Mouse (Mus musculus): ENCODE results near the gene Banf2. TPM values are rescaled to one million over a fixed set of nuclear protein-coding genes. Genes with fewer than 3 reads are reported as not detected.

Gene Banf2
- total RNA-seq, 2 experiments from 2014 or later: not detected

DNA sequence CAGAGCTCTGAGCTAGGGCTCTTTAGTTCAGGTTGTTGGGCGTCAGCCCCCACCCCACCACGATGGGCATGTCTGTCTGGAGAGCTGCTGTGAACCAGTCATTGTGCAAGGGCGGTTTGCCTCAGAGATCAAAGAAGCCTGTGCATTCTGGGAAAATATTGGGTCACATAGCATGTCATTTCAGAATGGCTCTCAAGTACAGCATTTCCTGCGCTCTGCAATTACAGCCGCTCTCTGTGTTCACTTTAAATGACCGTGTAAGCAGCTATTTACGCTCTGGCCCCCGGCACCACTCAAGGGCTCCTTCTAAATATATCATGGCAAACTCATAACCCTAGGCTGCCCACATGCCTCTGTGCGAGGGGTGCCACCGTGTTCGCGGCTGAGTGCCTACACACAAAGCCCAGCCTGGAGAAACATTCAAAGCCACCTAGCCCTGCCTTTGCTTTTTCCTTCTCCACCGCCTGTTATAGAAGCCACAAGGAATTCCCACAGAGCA lies 68.7 kb downstream of the Banf2 start:
- DNase-seq (ENCODE audit: low spot score): no peak

DNA sequence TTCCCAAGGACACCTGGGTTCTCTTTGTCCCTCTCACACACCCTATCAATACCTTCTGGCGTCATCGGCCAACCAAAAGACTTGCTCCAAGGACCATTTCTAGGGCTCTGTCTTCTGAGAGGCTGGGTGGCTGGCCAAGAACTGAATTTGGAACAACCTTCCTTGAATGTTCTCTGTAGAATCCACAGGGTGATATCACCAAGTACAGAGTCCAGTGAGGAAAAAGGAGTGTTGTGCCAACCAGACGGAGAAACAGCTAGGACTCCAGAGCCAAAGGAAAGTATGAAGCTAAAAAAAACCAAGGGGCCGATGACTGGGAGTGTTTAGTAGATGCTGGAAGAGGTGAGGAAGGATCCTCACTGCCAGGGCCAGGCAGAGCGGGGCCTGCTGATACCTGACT lies 74.5 kb downstream of the Banf2 start:
- peak; percentile 34 for DNase-seq (ENCODE audit: low spot score)

DNA sequence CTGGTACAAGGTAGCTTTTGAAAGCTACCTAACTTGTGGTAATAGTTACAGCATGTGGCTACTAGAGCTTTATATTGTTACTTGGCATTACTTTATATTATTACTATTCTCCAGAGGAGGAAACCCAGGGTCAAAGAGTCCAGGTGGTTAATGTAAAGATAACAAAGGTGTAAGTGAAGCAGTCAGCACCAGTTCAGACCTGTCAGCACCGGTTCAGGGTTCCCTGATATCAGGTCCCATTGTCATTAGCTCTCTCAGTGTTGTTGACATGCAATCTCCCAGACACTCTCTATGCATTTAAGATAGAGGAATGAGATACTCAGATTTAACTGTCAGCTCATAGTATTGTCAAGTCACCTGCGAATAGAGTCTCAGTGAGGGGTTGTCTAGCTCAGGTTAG lies 75.0 kb downstream of the Banf2 start:
- no peak for DNase-seq (ENCODE audit: low spot score)

DNA sequence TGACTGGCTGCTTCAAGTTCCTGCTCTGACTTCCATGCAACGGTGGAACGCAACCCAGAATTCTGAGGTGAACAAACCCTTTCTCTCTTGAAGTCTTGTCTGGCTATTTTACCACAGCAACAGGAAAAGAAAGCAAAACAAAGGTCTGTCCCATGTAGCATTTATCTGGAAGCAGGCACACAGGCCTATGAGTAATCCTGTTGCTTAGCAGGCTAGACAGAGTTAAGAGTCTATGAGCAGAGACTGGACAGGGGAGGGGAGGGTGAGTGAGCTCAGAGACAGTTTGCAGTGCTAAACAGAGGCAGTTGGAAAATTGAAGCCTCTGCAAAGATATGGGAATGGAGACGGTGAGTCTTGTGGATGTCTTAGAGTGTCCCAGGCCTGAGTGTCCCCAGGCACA lies 75.5 kb downstream of the Banf2 start:
- no peak for DNase-seq (ENCODE audit: low spot score)

DNA sequence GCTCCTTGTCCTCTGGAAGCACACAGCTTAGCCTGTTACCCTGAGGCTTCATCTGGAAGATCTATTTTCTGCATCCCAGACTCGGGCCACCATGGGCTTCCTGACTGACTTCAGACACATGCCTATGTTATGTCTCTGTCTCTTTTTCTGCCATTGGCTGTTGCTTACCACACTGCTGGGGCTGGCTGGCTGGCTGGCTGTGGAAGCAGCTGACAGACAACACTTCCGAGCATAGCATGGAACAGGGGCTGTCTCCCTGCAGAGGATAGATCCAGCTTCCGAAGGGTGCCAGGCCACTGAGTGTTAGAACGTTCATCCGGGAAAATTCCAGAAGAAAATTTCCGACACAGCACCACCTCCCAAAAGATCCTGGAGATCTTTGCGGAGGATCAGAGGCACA lies 79.1 kb downstream of the Banf2 start:
- DNase-seq (ENCODE audit: low spot score): no peak

DNA sequence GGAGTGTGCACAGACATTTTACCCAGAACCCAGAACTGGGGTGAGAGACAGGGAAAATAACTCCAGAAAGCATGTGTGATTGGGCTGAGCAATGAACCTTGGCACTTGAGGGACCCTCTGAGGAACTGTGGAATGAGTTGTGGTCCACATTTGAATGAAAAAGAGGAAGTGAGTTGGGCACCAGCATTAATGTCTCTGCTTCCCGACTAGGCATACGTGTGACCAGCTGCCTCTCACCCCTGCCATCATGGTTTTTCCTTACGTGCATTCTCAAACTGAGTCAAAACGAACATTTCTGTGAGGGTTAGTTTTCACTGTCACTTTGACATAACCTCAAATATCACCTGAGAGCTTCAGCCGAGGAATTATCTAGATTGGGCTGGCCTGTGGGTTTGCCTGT lies 79.8 kb downstream of the Banf2 start:
- DNase-seq (ENCODE audit: low spot score): no peak

DNA sequence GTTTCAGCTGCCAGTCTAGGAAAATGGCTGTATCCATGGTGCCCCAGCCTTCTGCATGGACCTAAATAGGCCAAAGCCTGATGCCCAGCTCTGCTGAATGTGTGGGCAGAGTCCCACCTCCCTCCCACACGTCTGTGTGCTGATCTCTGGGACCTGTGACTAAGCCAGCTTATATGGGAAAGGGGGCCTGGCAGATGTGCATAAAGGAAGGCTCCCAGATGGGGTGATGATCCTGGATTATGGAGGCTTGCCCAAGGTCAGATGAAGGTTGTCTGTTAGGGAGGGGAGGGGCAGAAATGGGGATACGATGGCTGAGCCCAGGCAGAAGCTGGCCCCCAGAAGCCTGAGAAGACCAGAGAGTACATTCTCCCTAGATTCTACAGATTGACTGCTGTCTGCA lies 85.2 kb downstream of the Banf2 start:
- no peak for DNase-seq (ENCODE audit: low spot score)

DNA sequence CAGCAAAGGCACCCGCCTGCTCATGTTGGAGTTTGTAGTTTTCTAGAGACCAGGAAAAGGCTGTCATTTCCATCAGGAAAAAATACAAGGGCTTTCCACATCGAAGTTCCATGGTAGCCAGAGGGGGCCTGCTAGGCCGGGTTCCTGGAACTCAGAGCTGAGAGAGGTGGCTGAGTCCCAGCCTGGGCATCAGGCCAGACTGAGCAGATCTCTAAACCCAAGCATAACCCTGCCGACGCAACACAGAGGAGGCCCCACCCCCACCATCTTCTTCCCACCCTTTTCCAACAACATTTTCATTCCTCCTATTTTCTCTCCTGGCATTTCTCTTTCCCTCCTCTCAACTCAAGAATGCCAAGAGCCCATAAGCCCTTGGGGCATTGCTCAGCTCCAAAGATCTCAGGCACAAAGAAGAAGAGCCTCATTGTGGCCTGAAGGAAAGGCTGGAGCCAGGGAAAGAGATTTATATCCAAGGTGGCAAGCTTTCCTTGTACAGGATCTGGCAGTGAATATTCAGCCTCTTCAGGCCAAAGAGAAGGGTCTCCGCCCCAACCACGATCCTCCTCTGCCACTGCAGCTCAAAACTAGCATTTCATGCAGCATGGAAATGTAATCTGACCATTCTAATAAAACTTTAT lies 87.4 kb downstream of the Banf2 start:
- DNase-seq (ENCODE audit: low spot score): peak; percentile 64

DNA sequence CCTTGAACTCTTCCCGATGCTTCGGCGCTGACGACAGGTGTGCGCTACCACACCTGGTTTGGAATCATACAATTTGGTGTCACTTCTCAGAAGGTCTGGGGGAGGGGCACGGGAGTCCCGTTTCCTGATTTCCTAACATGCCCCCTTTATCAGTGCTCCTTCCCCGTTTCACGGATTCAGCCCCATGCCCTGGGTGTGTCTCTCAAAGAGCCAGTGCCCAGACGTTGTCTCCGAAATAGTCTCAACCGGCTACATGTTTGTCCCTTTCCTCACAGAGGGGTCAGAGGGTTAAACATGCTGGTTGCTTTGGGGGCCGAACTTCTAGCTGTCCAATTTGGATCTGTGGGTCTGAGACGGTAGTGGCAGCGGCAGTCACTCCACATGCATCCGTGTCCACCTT lies 89.2 kb downstream of the Banf2 start:
- DNase-seq (ENCODE audit: low spot score): no peak

Other genes with a start within 250 kb of the Banf2 start
- not detected for gene Bfsp1, start 169.9 kb upstream of the Banf2 start, total RNA-seq (2021)
- gene Dstn, start 117.7 kb upstream of the Banf2 start, total RNA-seq (2021): 10 to 100 TPM; 22.0 to 27.3 TPM
- gene Rrbp1, start 21.8 kb upstream of the Banf2 start, total RNA-seq (2021): 10 to 100 TPM; 32.0 to 39.3 TPM
- gene Mgme1, start 237.6 kb downstream of the Banf2 start, total RNA-seq (2021): 10 to 100 TPM; 10.9 to 11.0 TPM
- 10 to 100 TPM; 55.8 to 58.1 TPM for gene Snx5, start 237.8 kb downstream of the Banf2 start, total RNA-seq (2021)